Mouse (Mus musculus): ENCODE data around the gene Adamts4. TPM values are rescaled to one million over a fixed set of nuclear protein-coding genes. Genes with fewer than 3 reads are reported as not detected.
A peak's percentile ranks its signal among the peaks of the same experiment; 100 is the strongest.

Gene Adamts4
- polyA plus RNA-seq, 1 experiment from 2014 or later, result 3.0 TPM

DNA sequence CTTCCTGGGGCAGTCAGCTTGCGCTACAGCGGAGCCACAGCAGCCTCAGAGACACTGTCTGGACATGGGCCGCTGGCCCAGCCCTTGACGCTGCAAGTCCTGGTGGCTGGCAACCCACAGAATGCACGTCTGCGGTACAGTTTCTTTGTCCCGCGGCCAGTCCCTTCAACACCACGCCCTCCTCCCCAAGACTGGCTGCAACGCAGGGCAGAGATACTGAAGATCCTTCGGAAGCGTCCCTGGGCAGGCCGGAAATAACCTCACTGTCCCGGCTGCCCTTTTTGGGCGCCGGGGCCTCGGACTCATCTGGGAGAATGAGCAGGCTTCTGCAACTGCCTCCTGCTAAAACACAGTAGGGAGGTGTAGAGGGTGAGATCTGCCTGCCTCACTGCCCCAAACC, 8.7 kb downstream of the Adamts4 start:
- ATAC-seq (ENCODE audit: insufficient number of reproducible peaks, insufficient read depth, low FRiP score, low read depth), result no peak
- WGBS, result 49% methylated on average over 17 of the region's 17 CpGs
- Histone ChIP-seq H3K27ac (replicated peaks in 1 of 2; ENCODE audit: control insufficient read depth in 1 of 2, insufficient read depth in 1 of 2, low read depth in 2 of 2, low read length in 2 of 2) (no peak overlapping the region), H3K36me3 (ENCODE audit: control insufficient read depth, insufficient read depth, low read length) (no peaks in the 10 kb centered on the region), H3K4me1 (ENCODE audit: control insufficient read depth in 2 of 2, insufficient read depth in 2 of 2, low read length in 2 of 2) (peaks cover 4 to 13% of the 10 kb centered on the region in 2 experiments), H3K9ac (ENCODE audit: low read length) (no peak overlapping the region), H3K9me3 (ENCODE audit: control insufficient read depth, low read length) (no peaks in the 10 kb centered on the region), H3K4me3 (ENCODE audit: control insufficient read depth in 1 of 2, insufficient read depth in 1 of 2, low read depth in 1 of 2, low read length in 2 of 2) (no peak overlapping the region), H3K4me2 (ENCODE audit: low read length) (no peak overlapping the region), H3K27me3 (ENCODE audit: control insufficient read depth, insufficient read depth, low read length) (no peaks in the 10 kb centered on the region)

DNA sequence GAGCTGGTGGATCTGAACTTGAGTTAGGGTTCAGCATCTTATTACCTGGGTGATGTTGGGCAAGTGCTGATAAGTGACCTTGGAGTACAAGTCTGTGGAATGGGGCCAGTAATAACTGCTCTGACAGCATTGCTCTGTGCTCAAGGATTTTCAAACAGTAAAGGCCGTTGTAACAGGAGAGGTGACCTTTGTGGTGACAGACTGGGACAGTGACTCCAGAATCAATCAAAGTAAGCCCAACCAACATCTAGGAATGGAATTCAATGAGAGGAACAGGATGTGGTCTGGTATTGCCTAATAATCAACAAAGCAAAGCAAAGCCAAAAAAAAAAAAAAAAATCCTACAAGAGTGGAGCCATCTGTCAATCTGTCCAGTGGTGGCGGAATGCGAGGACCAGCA, 10.1 kb downstream of the Adamts4 start:
- H3K27ac ChIP-seq (replicated peaks in 1 of 2; ENCODE audit: control insufficient read depth in 1 of 2, insufficient read depth in 1 of 2, low read depth in 2 of 2, low read length in 2 of 2), result no peak overlapping the region
- no peak for ATAC-seq (ENCODE audit: insufficient number of reproducible peaks, insufficient read depth, low FRiP score, low read depth)
- H3K27me3 ChIP-seq (ENCODE audit: control insufficient read depth, insufficient read depth, low read length), result no peaks in the 10 kb centered on the region

DNA sequence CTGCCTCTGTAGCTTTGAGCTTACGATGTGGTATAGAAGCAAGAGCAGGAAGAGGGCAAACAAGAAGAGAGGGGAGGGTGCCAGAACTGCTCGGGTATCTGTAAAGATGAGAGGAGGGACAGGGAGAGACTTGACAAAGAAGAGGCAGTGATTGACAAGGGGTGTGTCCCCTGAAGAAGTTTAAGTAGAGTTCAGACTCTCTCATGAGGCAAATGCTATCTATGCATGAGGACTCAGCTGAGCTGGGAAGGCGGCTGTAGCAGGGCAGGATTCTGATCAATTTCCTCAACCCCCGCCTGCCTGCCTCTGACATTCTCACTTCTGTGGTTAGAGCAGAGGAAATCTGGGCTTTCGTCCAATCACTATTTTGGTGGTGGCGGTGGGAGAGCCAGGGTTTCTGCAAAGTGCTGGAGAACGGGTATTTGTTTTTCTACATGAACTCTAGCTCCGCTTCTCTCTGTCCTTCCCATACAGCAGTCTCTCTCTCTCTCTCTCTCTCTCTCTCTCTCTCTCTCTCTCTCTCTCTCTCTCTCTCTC, 12.4 kb downstream of the Adamts4 start:
- H3K27ac ChIP-seq (replicated peaks in 1 of 2; ENCODE audit: control insufficient read depth in 1 of 2, insufficient read depth in 1 of 2, low read depth in 2 of 2, low read length in 2 of 2), result peak overlapping the region; percentile 97 to 98
- H3K27me3 ChIP-seq (ENCODE audit: control insufficient read depth, insufficient read depth, low read length), result no peaks in the 10 kb centered on the region
- H3K36me3 ChIP-seq (ENCODE audit: control insufficient read depth, insufficient read depth, low read length), result no peaks in the 10 kb centered on the region
- ATAC-seq (ENCODE audit: insufficient number of reproducible peaks, insufficient read depth, low FRiP score, low read depth), result peak; percentile 79
- H3K9ac ChIP-seq (ENCODE audit: low read length), result peak overlapping the region; percentile 70
- H3K9me3 ChIP-seq (ENCODE audit: control insufficient read depth, low read length), result no peaks in the 10 kb centered on the region
- peak overlapping the region; percentile 60 for H3K4me2 ChIP-seq (ENCODE audit: low read length)
- WGBS, result under 1% methylated on average over 8 of the region's 8 CpGs
- H3K4me1 ChIP-seq (ENCODE audit: control insufficient read depth in 2 of 2, insufficient read depth in 2 of 2, low read length in 2 of 2), result peaks cover 4 to 13% of the 10 kb centered on the region in 2 experiments
- peak overlapping the region; percentile 8 to 29 for H3K4me3 ChIP-seq (ENCODE audit: control insufficient read depth in 1 of 2, insufficient read depth in 1 of 2, low read depth in 1 of 2, low read length in 2 of 2)

More for the DNA sequence above, 10.1 kb downstream of the Adamts4 start:
- Histone ChIP-seq H3K4me1 (ENCODE audit: control insufficient read depth in 2 of 2, insufficient read depth in 2 of 2, low read length in 2 of 2) (peaks cover 4 to 13% of the 10 kb centered on the region in 2 experiments), H3K36me3 (ENCODE audit: control insufficient read depth, insufficient read depth, low read length) (no peaks in the 10 kb centered on the region), H3K9me3 (ENCODE audit: control insufficient read depth, low read length) (no peaks in the 10 kb centered on the region), H3K4me2 (ENCODE audit: low read length) (no peak overlapping the region), H3K4me3 (ENCODE audit: control insufficient read depth in 1 of 2, insufficient read depth in 1 of 2, low read depth in 1 of 2, low read length in 2 of 2) (no peak overlapping the region), H3K9ac (ENCODE audit: low read length) (no peak overlapping the region)
- 67% methylated on average over 3 of the region's 3 CpGs for WGBS

DNA sequence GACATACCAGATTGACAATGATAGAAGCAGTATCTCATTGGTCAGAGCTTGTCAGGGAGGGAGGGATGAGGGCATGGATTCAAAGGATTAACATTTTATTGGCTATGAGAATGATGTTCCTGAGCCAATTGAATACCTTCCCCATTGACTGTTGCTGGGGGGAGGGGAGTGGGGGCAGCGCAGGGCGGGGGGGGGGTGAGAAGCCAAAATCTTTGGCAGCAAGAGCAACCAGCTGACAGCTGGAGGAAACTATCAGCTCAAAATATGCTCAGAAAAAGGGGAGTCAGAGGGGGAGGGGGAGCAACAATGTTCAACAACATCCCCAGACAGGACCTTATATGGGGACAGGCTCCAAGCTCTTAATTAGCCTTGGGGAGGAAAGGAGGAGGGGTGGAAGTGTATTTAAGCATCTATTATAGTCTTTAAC, 13.0 kb downstream of the Adamts4 start:
- H3K4me3 ChIP-seq (ENCODE audit: control insufficient read depth in 1 of 2, insufficient read depth in 1 of 2, low read depth in 1 of 2, low read length in 2 of 2), result peak overlapping the region; percentile 8 to 29; a peak in 2 of 4 replicates
- no peaks in the 10 kb centered on the region for H3K36me3 ChIP-seq (ENCODE audit: control insufficient read depth, insufficient read depth, low read length)
- 3% methylated on average over 2 of the region's 2 CpGs for WGBS
- peak overlapping the region; percentile 60 for H3K4me2 ChIP-seq (ENCODE audit: low read length)
- peak; percentile 86 for ATAC-seq (ENCODE audit: insufficient number of reproducible peaks, insufficient read depth, low FRiP score, low read depth)
- no peaks in the 10 kb centered on the region for H3K9me3 ChIP-seq (ENCODE audit: control insufficient read depth, low read length)
- H3K27ac ChIP-seq (replicated peaks in 1 of 2; ENCODE audit: control insufficient read depth in 1 of 2, insufficient read depth in 1 of 2, low read depth in 2 of 2, low read length in 2 of 2), result peak overlapping the region; percentile 97 to 98
- H3K27me3 ChIP-seq (ENCODE audit: control insufficient read depth, insufficient read depth, low read length), result no peaks in the 10 kb centered on the region
- H3K9ac ChIP-seq (ENCODE audit: low read length), result peak overlapping the region; percentile 70; the same call in 1 of the 2 replicates
- H3K4me1 ChIP-seq (ENCODE audit: control insufficient read depth in 2 of 2, insufficient read depth in 2 of 2, low read length in 2 of 2), result peaks cover 4 to 13% of the 10 kb centered on the region in 2 experiments

DNA sequence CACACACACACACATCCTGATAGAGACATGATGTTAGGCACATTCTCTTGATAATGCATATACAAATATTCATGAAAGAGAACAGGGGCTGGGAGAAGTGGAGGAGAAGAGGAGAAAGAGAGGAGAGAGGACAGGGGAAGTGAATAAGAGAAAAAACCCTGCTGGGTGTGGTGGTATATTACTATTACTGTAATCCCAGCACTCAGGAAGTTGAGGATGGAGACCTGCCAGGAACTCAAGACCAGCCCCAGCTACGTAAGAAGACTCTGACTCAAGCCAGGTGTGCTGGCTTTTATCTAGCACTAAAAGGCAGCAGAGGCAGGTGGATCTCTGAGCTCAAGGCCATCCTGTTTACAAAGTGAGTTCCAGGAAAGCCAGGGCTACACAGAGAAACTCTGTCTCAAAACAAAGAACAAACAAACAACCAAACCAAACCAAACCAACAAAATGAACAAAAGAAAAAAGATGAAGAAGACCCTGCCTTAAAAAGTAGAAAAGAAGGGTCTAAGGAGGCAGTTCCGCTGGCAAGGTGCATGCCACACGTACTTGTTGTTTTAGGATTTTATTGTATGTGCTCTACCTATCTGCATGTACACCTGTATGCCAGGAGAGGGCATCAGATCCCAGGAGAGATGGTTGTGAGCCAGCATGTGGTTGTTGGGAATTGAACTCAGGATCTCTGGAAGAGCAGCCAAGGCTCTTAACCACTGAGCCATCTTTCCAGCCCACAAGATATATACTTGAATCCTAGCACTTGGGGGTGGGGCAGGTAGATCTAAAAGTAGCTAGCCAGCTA, 13.6 kb downstream of the Adamts4 start:
- no peak overlapping the region for H3K4me3 ChIP-seq (ENCODE audit: control insufficient read depth in 1 of 2, insufficient read depth in 1 of 2, low read depth in 1 of 2, low read length in 2 of 2)
- peak overlapping the region; percentile 85 to 97 for H3K27ac ChIP-seq (replicated peaks in 1 of 2; ENCODE audit: control insufficient read depth in 1 of 2, insufficient read depth in 1 of 2, low read depth in 2 of 2, low read length in 2 of 2)
- WGBS, result 83% methylated on average over 3 of the region's 3 CpGs
- H3K36me3 ChIP-seq (ENCODE audit: control insufficient read depth, insufficient read depth, low read length), result no peaks in the 10 kb centered on the region
- H3K9me3 ChIP-seq (ENCODE audit: control insufficient read depth, low read length), result no peaks in the 10 kb centered on the region
- no peak for ATAC-seq (ENCODE audit: insufficient number of reproducible peaks, insufficient read depth, low FRiP score, low read depth)
- H3K9ac ChIP-seq (ENCODE audit: low read length), result no peak overlapping the region; the same call in 1 of the 2 replicates
- H3K4me1 ChIP-seq (ENCODE audit: control insufficient read depth in 2 of 2, insufficient read depth in 2 of 2, low read length in 2 of 2), result peaks cover 3 to 13% of the 10 kb centered on the region in 2 experiments
- peak overlapping the region; percentile 60 for H3K4me2 ChIP-seq (ENCODE audit: low read length)
- H3K27me3 ChIP-seq (ENCODE audit: control insufficient read depth, insufficient read depth, low read length), result no peaks in the 10 kb centered on the region

DNA sequence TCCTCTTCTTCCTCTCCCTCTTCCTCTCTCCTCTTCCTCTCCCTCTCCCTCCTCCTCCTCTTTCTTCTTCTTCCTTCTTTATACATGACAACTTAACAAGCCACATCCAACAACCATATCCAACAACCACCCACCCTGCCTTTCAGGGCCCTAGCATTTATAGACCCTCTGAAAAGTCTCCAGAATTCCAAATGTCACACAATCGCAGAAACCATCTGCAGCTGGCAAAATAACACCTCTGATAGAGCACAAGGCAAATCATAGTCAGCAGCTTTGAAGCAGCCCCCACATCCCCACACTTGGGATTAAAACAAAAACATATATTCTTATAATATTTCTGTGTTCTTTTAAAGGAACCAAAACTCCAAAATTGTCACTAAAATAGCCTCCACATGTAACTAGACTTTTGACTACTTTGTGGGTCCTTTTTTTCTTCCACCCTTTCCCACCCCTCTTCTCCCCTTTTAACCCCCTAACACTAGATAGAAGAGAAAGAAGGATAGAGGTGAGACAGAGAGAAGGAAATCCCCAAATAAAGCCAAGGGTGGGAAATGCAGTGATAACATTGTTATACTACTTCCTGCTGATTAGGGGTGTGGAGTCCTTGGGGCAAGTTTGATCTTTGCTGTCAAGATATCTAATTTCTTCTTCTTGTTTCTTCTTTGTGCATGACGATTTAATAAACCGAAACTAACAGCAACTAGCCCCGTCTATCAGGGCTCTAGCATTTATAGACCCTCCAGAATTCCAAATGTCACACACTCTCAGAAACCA, 15.9 kb downstream of the Adamts4 start:
- Histone ChIP-seq H3K27me3 (ENCODE audit: control insufficient read depth, insufficient read depth, low read length) (no peaks in the 10 kb centered on the region), H3K9me3 (ENCODE audit: control insufficient read depth, low read length) (no peaks in the 10 kb centered on the region), H3K4me2 (ENCODE audit: low read length) (no peak overlapping the region), H3K4me1 (ENCODE audit: control insufficient read depth in 2 of 2, insufficient read depth in 2 of 2, low read length in 2 of 2) (peaks cover 5 to 22% of the 10 kb centered on the region in 2 experiments), H3K4me3 (ENCODE audit: control insufficient read depth in 1 of 2, insufficient read depth in 1 of 2, low read depth in 1 of 2, low read length in 2 of 2) (no peak overlapping the region), H3K36me3 (ENCODE audit: control insufficient read depth, insufficient read depth, low read length) (no peaks in the 10 kb centered on the region), H3K27ac (replicated peaks in 1 of 2; ENCODE audit: control insufficient read depth in 1 of 2, insufficient read depth in 1 of 2, low read depth in 2 of 2, low read length in 2 of 2) (peak overlapping the region in 1 of 2 experiments; percentile 37; a peak in 1 of 4 replicates), H3K9ac (ENCODE audit: low read length) (no peak overlapping the region)
- WGBS, result 60% methylated on average over 4 of the region's 4 CpGs
- ATAC-seq (ENCODE audit: insufficient number of reproducible peaks, insufficient read depth, low FRiP score, low read depth), result no peak

DNA sequence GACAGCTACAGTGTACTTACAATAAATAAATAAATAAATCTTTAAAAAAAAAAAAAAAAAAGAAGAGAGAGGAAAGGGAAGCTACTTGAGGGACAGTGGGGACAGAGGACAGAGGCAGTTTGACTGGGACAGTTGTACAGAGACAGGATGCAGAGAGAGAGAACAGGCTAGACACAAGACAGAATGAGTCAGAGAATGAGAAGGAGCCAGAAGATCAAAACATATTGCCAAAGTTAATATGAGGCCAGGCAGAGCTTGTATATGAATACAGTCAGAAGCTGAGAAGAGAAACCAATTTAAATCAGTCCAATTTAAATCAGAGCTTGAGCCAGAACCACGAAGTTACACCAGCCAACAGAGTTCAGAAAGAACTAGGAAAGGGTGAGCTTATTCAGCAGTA, 18.1 kb downstream of the Adamts4 start:
- H3K4me1 ChIP-seq (ENCODE audit: control insufficient read depth in 2 of 2, insufficient read depth in 2 of 2, low read length in 2 of 2), result peaks cover 6 to 22% of the 10 kb centered on the region in 2 experiments; a peak in 3 of 4 replicates
- no peak overlapping the region for H3K27ac ChIP-seq (replicated peaks in 1 of 2; ENCODE audit: control insufficient read depth in 1 of 2, insufficient read depth in 1 of 2, low read depth in 2 of 2, low read length in 2 of 2)
- no peak overlapping the region for H3K4me2 ChIP-seq (ENCODE audit: low read length)
- H3K36me3 ChIP-seq (ENCODE audit: control insufficient read depth, insufficient read depth, low read length), result peaks cover 11% of the 10 kb centered on the region
- ATAC-seq (ENCODE audit: insufficient number of reproducible peaks, insufficient read depth, low FRiP score, low read depth), result no peak
- H3K9me3 ChIP-seq (ENCODE audit: control insufficient read depth, low read length), result no peaks in the 10 kb centered on the region
- H3K9ac ChIP-seq (ENCODE audit: low read length), result no peak overlapping the region
- no peak overlapping the region for H3K4me3 ChIP-seq (ENCODE audit: control insufficient read depth in 1 of 2, insufficient read depth in 1 of 2, low read depth in 1 of 2, low read length in 2 of 2)
- WGBS, result 63% methylated on average over 1 of the region's 1 CpGs
- no peaks in the 10 kb centered on the region for H3K27me3 ChIP-seq (ENCODE audit: control insufficient read depth, insufficient read depth, low read length)
